Mouse (Mus musculus): Measurements from ENCODE around the gene Hist1h1c.
"Not testable (repeated sequence)": the region's sequence is repeated elsewhere in the genome, so short reads cannot be mapped to it uniquely, and the experiment has no call there.

Gene Hist1h1c

GRCm38 (mm10) chr13:23738677-23739068, at the start of gene Hist1h1c:
Gene Hist1h1c, plus strand, starts transcription at chr13:23738808.
- peak; percentile 97 for DNase-seq

GRCm38 (mm10) chr13:23688956-23689355, 49.7 kb upstream of the Hist1h1c start:
- DNase-seq = no peak

- no peak for DNase-seq
Observed at GRCm38 (mm10) chr13:23689459-23689858, 49.1 kb upstream of the Hist1h1c start.

- no peak for DNase-seq
Observed at GRCm38 (mm10) chr13:23693856-23694440, 44.7 kb upstream of the Hist1h1c start.

GRCm38 (mm10) chr13:23694956-23695355, 43.7 kb upstream of the Hist1h1c start:
- no peak for DNase-seq

- peak; percentile 42 for DNase-seq
Observed at GRCm38 (mm10) chr13:23695514-23695913, 43.1 kb upstream of the Hist1h1c start, which contains the start of gene Hist1h1t. Gene Hist1h1t, plus strand, starts transcription at chr13:23695814.

GRCm38 (mm10) chr13:23696061-23696474, 42.5 kb upstream of the Hist1h1c start:
- DNase-seq = peak; percentile 37

GRCm38 (mm10) chr13:23697491-23698299, 40.9 kb upstream of the Hist1h1c start:
- DNase-seq = peak; percentile 82

GRCm38 (mm10) chr13:23698300-23698693, 40.3 kb upstream of the Hist1h1c start, which contains the start of gene Hist1h4c:
Gene Hist1h4c, minus strand, starts transcription at chr13:23698454.
- peak; percentile 98 for DNase-seq

- no peak for DNase-seq
Observed at GRCm38 (mm10) chr13:23698996-23699395, 39.6 kb upstream of the Hist1h1c start.

GRCm38 (mm10) chr13:23699767-23700166, 38.8 kb upstream of the Hist1h1c start:
- DNase-seq = no peak

GRCm38 (mm10) chr13:23700786-23701520, 37.7 kb upstream of the Hist1h1c start:
- peak; percentile 77 for DNase-seq

GRCm38 (mm10) chr13:23702220-23702619, 36.4 kb upstream of the Hist1h1c start:
- no peak for DNase-seq

GRCm38 (mm10) chr13:23702801-23703200, 35.8 kb upstream of the Hist1h1c start:
- not testable (repeated sequence) for DNase-seq

- DNase-seq = no peak
Observed at GRCm38 (mm10) chr13:23705751-23706356, 32.8 kb upstream of the Hist1h1c start.

GRCm38 (mm10) chr13:23706771-23707170, 31.8 kb upstream of the Hist1h1c start:
- no peak for DNase-seq

GRCm38 (mm10) chr13:23708041-23708440, 30.6 kb upstream of the Hist1h1c start:
- no peak for DNase-seq

- DNase-seq = no peak
Observed at GRCm38 (mm10) chr13:23708654-23709053, 30.0 kb upstream of the Hist1h1c start.

GRCm38 (mm10) chr13:23709714-23710373, 28.8 kb upstream of the Hist1h1c start:
- no peak for DNase-seq

- peak; percentile 74 for DNase-seq
Observed at GRCm38 (mm10) chr13:23710374-23711089, 28.1 kb upstream of the Hist1h1c start, which contains the start of gene Hfe. Gene Hfe, minus strand, starts transcription at chr13:23710854.

- DNase-seq = no peak
Observed at GRCm38 (mm10) chr13:23716261-23717042, 22.2 kb upstream of the Hist1h1c start.

Data from thymus, postnatal 4 days (tissue).